Mouse (Mus musculus): ENCODE results near the gene Parpbp. TPM values are rescaled to one million over a fixed set of nuclear protein-coding genes. Genes with fewer than 3 reads are reported as not detected.

Gene Parpbp
- polyA plus RNA-seq (2015; fragmentation: Nextera tagmentation; extraction: Ambion mirVana) = 3.0 TPM in 2 replicates

- peaks cover 17% of the 10 kb centered on the region for H3K4me1 ChIP-seq (replicated peaks)
- no peaks in the 10 kb centered on the region for H3K27me3 ChIP-seq
- under 1% methylated on average over 53 of the region's 53 CpGs for WGBS
- peak within 1 kb of the TSS; percentile 84 for H3K9ac ChIP-seq
- H3K27ac ChIP-seq = no peak within 1 kb of the TSS
- peak within 1 kb of the TSS; percentile 90 for H3K4me2 ChIP-seq
- H3K36me3 ChIP-seq = peaks cover 23% of the 10 kb centered on the region
- H3K4me3 ChIP-seq = peak within 1 kb of the TSS; percentile 81
- ATAC-seq (ENCODE audit: low FRiP score) = peak; percentile 99
- no peaks in the 10 kb centered on the region for H3K9me3 ChIP-seq
Observed at GRCm38 (mm10) chr10:88146707-88147477, at the start of gene Parpbp, which contains the start of gene Nup37. Parpbp (minus strand) TSS chr10:88146941. Nup37 (plus strand) TSS chr10:88146992.

- Histone ChIP-seq H3K27me3 (no peaks in the 10 kb centered on the region), H3K36me3 (peaks cover 18% of the 10 kb centered on the region; the same call in 1 of the 2 replicates), H3K27ac (no peak overlapping the region), H3K4me3 (no peak overlapping the region), H3K9ac (no peak overlapping the region), H3K4me2 (no peak overlapping the region), H3K4me1 (replicated peaks) (no peaks in the 10 kb centered on the region), H3K9me3 (no peaks in the 10 kb centered on the region; the same call in 1 of the 2 replicates)
- 86% methylated on average over 7 of the region's 7 CpGs for WGBS
- ATAC-seq (ENCODE audit: low FRiP score) = no peak
Observed at GRCm38 (mm10) chr10:88167438-88168077, 20.8 kb upstream of the Parpbp start.

- 96% methylated on average over 3 of the region's 3 CpGs for WGBS
- Histone ChIP-seq H3K9me3 (no peaks in the 10 kb centered on the region; the same call in 1 of the 2 replicates), H3K9ac (no peak overlapping the region), H3K4me1 (replicated peaks) (no peaks in the 10 kb centered on the region), H3K27ac (no peak overlapping the region), H3K36me3 (peaks cover 24% of the 10 kb centered on the region), H3K4me3 (no peak overlapping the region), H3K27me3 (no peaks in the 10 kb centered on the region), H3K4me2 (no peak overlapping the region)
- no peak for ATAC-seq (ENCODE audit: low FRiP score)
Observed at GRCm38 (mm10) chr10:88166158-88166557, 19.4 kb upstream of the Parpbp start.

- Histone ChIP-seq H3K9me3 (no peaks in the 10 kb centered on the region; the same call in 1 of the 2 replicates), H3K9ac (no peak overlapping the region), H3K27me3 (no peaks in the 10 kb centered on the region), H3K4me2 (no peak overlapping the region), H3K27ac (no peak overlapping the region), H3K4me1 (replicated peaks) (no peaks in the 10 kb centered on the region), H3K36me3 (peaks cover 39% of the 10 kb centered on the region), H3K4me3 (no peak overlapping the region)
- ATAC-seq (ENCODE audit: low FRiP score) = no peak
- WGBS = 90% methylated on average over 5 of the region's 5 CpGs
Observed at GRCm38 (mm10) chr10:88162676-88163075, 15.9 kb upstream of the Parpbp start.

- Histone ChIP-seq H3K4me1 (replicated peaks) (no peaks in the 10 kb centered on the region), H3K27me3 (no peaks in the 10 kb centered on the region), H3K4me3 (no peak overlapping the region), H3K9me3 (no peaks in the 10 kb centered on the region; the same call in 1 of the 2 replicates), H3K4me2 (no peak overlapping the region), H3K9ac (no peak overlapping the region), H3K36me3 (peaks cover 39% of the 10 kb centered on the region), H3K27ac (no peak overlapping the region)
- ATAC-seq (ENCODE audit: low FRiP score) = no peak
- WGBS = 98% methylated on average over 2 of the region's 2 CpGs
Observed at GRCm38 (mm10) chr10:88162096-88162495, 15.4 kb upstream of the Parpbp start.

GRCm38 (mm10) chr10:88151658-88152057 lies 4.9 kb upstream of the Parpbp start:
- Histone ChIP-seq H3K27me3 (no peaks in the 10 kb centered on the region), H3K36me3 (peaks cover 46% of the 10 kb centered on the region), H3K9me3 (no peaks in the 10 kb centered on the region), H3K9ac (no peak overlapping the region), H3K27ac (no peak overlapping the region), H3K4me2 (no peak overlapping the region), H3K4me3 (no peak overlapping the region), H3K4me1 (replicated peaks) (peaks cover 7% of the 10 kb centered on the region)
- WGBS = 94% methylated on average over 6 of the region's 6 CpGs
- ATAC-seq (ENCODE audit: low FRiP score) = no peak

GRCm38 (mm10) chr10:88150381-88150780 lies 3.6 kb upstream of the Parpbp start:
- no peak overlapping the region for H3K9ac ChIP-seq
- peaks cover 17% of the 10 kb centered on the region for H3K4me1 ChIP-seq (replicated peaks)
- no peak for ATAC-seq (ENCODE audit: low FRiP score)
- no peak overlapping the region for H3K4me2 ChIP-seq
- no peak overlapping the region for H3K27ac ChIP-seq
- H3K27me3 ChIP-seq = no peaks in the 10 kb centered on the region
- no peaks in the 10 kb centered on the region for H3K9me3 ChIP-seq
- 88% methylated on average over 4 of the region's 4 CpGs for WGBS
- peaks cover 44% of the 10 kb centered on the region for H3K36me3 ChIP-seq
- H3K4me3 ChIP-seq = no peak overlapping the region

- H3K27ac ChIP-seq = no peak overlapping the region
- WGBS = 21% methylated on average over 7 of the region's 7 CpGs
- H3K9me3 ChIP-seq = no peaks in the 10 kb centered on the region
- peak; percentile 11; the same call in 1 of the 2 replicates for ATAC-seq (ENCODE audit: low FRiP score)
- H3K27me3 ChIP-seq = no peaks in the 10 kb centered on the region
- H3K36me3 ChIP-seq = peaks cover 18% of the 10 kb centered on the region
- H3K9ac ChIP-seq = peak overlapping the region; percentile 84
- H3K4me3 ChIP-seq = peak overlapping the region; percentile 81
- peak overlapping the region; percentile 90 for H3K4me2 ChIP-seq
- H3K4me1 ChIP-seq (replicated peaks) = peaks cover 17% of the 10 kb centered on the region
Observed at GRCm38 (mm10) chr10:88146187-88146586, 554 bp downstream of the Parpbp start.

- no peaks in the 10 kb centered on the region for H3K36me3 ChIP-seq
- no peak overlapping the region for H3K4me3 ChIP-seq
- H3K4me2 ChIP-seq = no peak overlapping the region
- no peak overlapping the region for H3K9ac ChIP-seq
- H3K9me3 ChIP-seq = no peaks in the 10 kb centered on the region
- no peak for ATAC-seq (ENCODE audit: low FRiP score)
- WGBS = 96% methylated on average over 16 of the region's 16 CpGs
- H3K4me1 ChIP-seq (replicated peaks) = no peaks in the 10 kb centered on the region
- H3K27ac ChIP-seq = no peak overlapping the region
- H3K27me3 ChIP-seq = no peaks in the 10 kb centered on the region
Observed at GRCm38 (mm10) chr10:88135630-88136029, 11.1 kb downstream of the Parpbp start.

GRCm38 (mm10) chr10:88119721-88120120 lies 27.0 kb downstream of the Parpbp start:
- Histone ChIP-seq H3K9me3 (no peaks in the 10 kb centered on the region), H3K27me3 (no peaks in the 10 kb centered on the region), H3K4me2 (no peak overlapping the region), H3K4me1 (replicated peaks) (no peaks in the 10 kb centered on the region), H3K9ac (no peak overlapping the region), H3K4me3 (no peak overlapping the region), H3K27ac (no peak overlapping the region), H3K36me3 (no peaks in the 10 kb centered on the region)
- no peak for ATAC-seq (ENCODE audit: low FRiP score)

- no peak overlapping the region for H3K27ac ChIP-seq
- 88% methylated on average over 2 of the region's 2 CpGs for WGBS
- H3K4me3 ChIP-seq = no peak overlapping the region
- H3K27me3 ChIP-seq = no peaks in the 10 kb centered on the region
- no peak overlapping the region for H3K9ac ChIP-seq
- H3K4me2 ChIP-seq = no peak overlapping the region
- no peak for ATAC-seq (ENCODE audit: low FRiP score)
- H3K4me1 ChIP-seq (replicated peaks) = no peaks in the 10 kb centered on the region
- H3K9me3 ChIP-seq = no peaks in the 10 kb centered on the region
- H3K36me3 ChIP-seq = no peaks in the 10 kb centered on the region
Observed at GRCm38 (mm10) chr10:88113290-88113689, 33.5 kb downstream of the Parpbp start.

- WGBS = 91% methylated on average over 2 of the region's 2 CpGs
- no peak overlapping the region for H3K4me3 ChIP-seq
- H3K27ac ChIP-seq = no peak overlapping the region
- no peak overlapping the region for H3K9ac ChIP-seq
- no peaks in the 10 kb centered on the region for H3K9me3 ChIP-seq
- H3K27me3 ChIP-seq = no peaks in the 10 kb centered on the region
- no peaks in the 10 kb centered on the region for H3K4me1 ChIP-seq (replicated peaks)
- H3K36me3 ChIP-seq = no peaks in the 10 kb centered on the region
- no peak overlapping the region for H3K4me2 ChIP-seq
- ATAC-seq (ENCODE audit: low FRiP score) = no peak
Observed at GRCm38 (mm10) chr10:88106169-88106568, 40.6 kb downstream of the Parpbp start.

All from hindbrain, embryonic 13.5 days (tissue).